Mouse (Mus musculus): Measurements from ENCODE around the gene Dph6. TPM values are rescaled to one million over a fixed set of nuclear protein-coding genes. Genes with fewer than 3 reads are reported as not detected.

Gene Dph6
- polyA plus RNA-seq, 1 experiment from 2014 or later, result 16.4 TPM

DNA sequence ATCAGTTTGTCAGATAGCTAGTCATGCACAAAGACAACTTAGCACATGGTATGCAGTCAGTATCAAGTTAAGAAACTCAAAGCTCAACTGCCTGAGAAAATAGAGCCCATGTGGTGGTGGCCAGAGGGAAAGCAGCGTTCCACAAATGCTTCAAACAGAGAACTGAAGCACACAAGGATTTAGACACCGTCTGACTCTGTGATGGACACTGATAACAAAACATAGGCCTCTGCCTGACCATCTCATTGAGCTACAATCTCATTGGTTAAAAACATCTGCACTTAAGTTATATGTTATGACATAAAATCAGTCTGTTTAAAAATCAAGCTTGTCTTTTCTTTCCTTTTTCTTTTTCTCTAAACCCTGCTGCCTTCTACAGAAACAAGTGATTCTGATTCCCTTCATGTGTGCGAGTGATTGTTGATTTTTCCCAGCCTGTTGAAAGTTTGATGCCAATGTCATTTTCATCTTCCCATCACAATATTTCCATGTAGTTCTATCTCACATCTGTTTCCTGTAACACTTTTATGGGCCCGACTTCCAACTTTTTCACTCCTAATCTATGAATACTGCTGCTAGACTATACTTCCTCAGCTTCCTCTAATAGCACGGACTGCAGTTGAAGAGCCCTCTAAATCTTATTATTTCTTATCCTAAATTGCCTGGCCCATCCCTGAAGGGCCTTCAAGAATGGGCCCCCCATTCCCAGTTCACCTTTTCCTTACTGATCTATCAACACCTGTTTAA, 123.6 kb downstream of the Dph6 start:
- Histone ChIP-seq H3K9me3 (no peaks in the 10 kb centered on the region), H3K36me3 (peaks cover 3% of the 10 kb centered on the region; the same call in 1 of the 2 replicates), H3K4me2 (no peak overlapping the region), H3K27me3 (no peaks in the 10 kb centered on the region), H3K27ac (replicated peaks) (no peak overlapping the region), H3K4me3 (no peak overlapping the region), H3K4me1 (replicated peaks) (no peaks in the 10 kb centered on the region), H3K9ac (no peak overlapping the region)
- ATAC-seq (ENCODE audit: low read depth), result no peak
- 90% methylated on average over 5 of the region's 5 CpGs for WGBS

DNA sequence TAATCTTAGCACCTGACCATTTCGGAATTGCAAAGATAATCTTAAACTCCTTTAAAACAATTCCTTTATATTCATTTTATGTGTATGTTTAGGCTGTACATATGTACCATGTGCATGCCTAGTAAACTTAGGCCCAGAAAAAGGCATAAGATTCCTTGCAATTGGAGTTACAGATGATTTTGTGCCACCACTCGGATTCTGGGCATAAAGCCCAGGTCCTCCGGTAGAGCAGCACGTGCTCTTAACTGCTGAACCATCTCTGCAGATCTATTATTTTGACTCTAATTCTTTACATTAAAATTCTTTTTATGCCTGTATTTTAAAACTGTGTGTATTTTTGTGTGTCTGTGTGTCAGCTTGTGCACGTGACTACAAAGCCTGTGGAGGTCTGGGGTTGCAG, 134.3 kb downstream of the Dph6 start:
- Histone ChIP-seq H3K4me1 (replicated peaks) (no peaks in the 10 kb centered on the region), H3K4me3 (no peak overlapping the region), H3K27me3 (no peaks in the 10 kb centered on the region), H3K9ac (no peak overlapping the region), H3K36me3 (no peaks in the 10 kb centered on the region), H3K4me2 (no peak overlapping the region), H3K27ac (replicated peaks) (no peak overlapping the region), H3K9me3 (no peaks in the 10 kb centered on the region)
- no peak for ATAC-seq (ENCODE audit: low read depth)
- 88% methylated on average over 5 of the region's 5 CpGs for WGBS

DNA sequence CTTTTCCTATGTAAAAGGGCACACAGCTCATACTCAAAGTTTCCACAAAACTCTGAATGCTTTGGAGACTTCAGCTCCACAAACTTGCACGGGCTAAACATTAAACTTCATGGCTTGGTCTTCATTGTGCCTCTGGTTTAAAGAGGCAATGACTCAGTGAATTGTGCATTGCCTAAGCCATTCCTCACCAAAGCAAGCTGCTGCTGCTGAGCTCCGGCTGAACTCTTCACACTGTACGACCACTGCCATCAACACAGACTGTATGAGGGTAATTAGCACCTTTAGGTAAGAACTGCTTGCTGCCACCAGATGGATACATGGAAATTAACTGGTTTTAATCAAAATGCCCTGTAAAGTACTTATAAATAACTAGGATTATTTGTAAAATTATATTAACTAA, 134.9 kb downstream of the Dph6 start:
- Histone ChIP-seq H3K4me2 (no peak overlapping the region), H3K36me3 (no peaks in the 10 kb centered on the region), H3K4me1 (replicated peaks) (no peaks in the 10 kb centered on the region), H3K27me3 (no peaks in the 10 kb centered on the region), H3K27ac (replicated peaks) (no peak overlapping the region), H3K9me3 (no peaks in the 10 kb centered on the region), H3K4me3 (no peak overlapping the region), H3K9ac (no peak overlapping the region)
- 69% methylated on average over 3 of the region's 3 CpGs for WGBS
- no peak for ATAC-seq (ENCODE audit: low read depth)

DNA sequence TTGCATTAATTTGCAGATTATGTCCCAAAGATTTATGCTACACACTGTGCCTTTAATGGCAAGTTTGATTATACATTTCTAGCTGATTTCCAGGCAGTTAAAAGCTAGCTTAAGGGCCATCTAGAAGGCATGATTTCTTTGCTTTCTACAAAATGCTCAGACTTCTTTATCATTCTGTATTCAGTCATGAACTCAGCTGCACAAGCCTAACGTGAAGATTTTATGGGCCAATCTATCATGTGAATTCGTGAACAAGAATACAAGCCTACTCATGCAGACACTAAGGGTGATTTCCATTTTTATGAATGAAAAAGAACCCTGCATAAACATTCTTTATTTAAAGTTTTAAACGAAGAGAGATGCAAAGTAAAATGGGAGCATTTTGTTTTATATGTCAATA, 162.4 kb downstream of the Dph6 start:
- Histone ChIP-seq H3K4me2 (no peak overlapping the region), H3K27me3 (no peaks in the 10 kb centered on the region), H3K9ac (no peak overlapping the region), H3K36me3 (no peaks in the 10 kb centered on the region), H3K9me3 (no peaks in the 10 kb centered on the region), H3K4me1 (replicated peaks) (peaks cover 14% of the 10 kb centered on the region), H3K4me3 (no peak overlapping the region), H3K27ac (replicated peaks) (0 out of 2 replicates have a peak overlapping the region, but pooled peaks have one; percentile 1)
- peak; percentile 32; the same call in 1 of the 2 replicates for ATAC-seq (ENCODE audit: low read depth)
- WGBS, result 14% methylated on average over 3 of the region's 3 CpGs

DNA sequence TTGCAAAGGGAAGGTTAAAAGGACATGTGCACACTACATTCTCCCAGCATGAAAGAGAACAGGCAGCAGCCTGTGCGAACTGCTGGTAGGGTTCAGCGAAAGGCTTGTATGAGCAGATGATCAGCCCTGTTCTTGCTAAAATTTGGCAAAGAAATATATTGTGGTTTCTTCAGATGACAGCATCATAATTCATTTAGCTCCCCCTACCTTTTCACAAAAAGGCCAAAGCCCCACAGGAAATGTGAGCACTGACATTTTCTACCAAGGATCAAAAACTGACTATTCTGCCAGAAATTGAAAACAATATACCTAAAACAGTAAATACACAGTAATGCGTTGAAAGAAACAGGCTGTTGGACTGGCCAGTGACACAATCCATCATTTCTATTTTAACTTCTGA, 162.9 kb downstream of the Dph6 start:
- Histone ChIP-seq H3K27me3 (no peaks in the 10 kb centered on the region), H3K9me3 (no peaks in the 10 kb centered on the region), H3K36me3 (no peaks in the 10 kb centered on the region), H3K4me3 (no peak overlapping the region), H3K4me2 (no peak overlapping the region), H3K9ac (no peak overlapping the region), H3K27ac (replicated peaks) (0 out of 2 replicates have a peak overlapping the region, but pooled peaks have one; percentile 1), H3K4me1 (replicated peaks) (peaks cover 14% of the 10 kb centered on the region)
- ATAC-seq (ENCODE audit: low read depth), result no peak
- WGBS, result 53% methylated on average over 3 of the region's 3 CpGs

DNA sequence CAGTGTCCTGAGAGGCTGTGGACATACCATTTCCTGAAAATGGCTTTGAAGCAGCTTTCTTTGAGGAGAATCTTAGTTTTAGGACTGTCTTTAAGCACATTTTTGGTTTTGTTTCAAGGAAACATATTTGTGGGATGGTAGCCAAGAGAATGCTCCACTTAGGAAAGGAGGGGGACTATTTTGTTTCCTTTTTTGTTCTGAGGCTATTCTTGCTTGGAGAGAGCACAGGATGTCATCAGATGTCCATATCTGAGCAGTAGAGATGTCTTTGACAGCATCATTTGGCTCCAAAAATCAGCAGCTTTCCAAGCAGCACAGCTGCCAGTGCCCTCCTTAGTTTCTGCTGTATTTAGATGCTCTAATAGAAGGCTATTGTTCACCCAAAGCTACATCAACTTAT, 167.8 kb downstream of the Dph6 start:
- no peak overlapping the region for H3K27ac ChIP-seq (replicated peaks)
- no peaks in the 10 kb centered on the region for H3K36me3 ChIP-seq
- peaks cover 5% of the 10 kb centered on the region for H3K4me1 ChIP-seq (replicated peaks)
- H3K9me3 ChIP-seq, result no peaks in the 10 kb centered on the region
- no peak overlapping the region for H3K9ac ChIP-seq
- no peak overlapping the region for H3K4me3 ChIP-seq
- no peak for ATAC-seq (ENCODE audit: low read depth)
- H3K27me3 ChIP-seq, result no peaks in the 10 kb centered on the region
- no peak overlapping the region for H3K4me2 ChIP-seq
